Mouse (Mus musculus): ENCODE results near the gene Ppip5k2. TPM values are rescaled to one million over a fixed set of nuclear protein-coding genes. Genes with fewer than 3 reads are reported as not detected.

Gene Ppip5k2
- polyA plus RNA-seq, 1 experiment from 2014 or later, result 55.4 TPM

DNA sequence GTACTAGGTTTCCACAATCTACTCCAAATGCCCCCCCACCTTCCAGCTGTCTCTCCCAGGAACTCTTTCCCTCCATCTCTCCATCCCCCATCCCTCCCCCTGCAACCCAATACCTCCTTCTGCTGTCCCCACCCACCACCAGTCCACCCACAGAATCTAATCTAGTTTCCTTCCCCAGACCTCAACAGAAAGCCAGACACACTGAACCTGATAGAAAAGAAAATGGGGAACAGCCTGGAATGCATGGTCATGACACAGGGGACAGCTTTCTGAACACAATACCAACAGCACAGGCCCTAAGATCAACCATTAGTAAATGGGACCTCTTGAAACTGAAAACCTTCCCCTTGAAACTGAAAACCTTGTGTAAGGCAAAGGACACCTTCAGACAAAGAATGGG, 76.4 kb downstream of the Ppip5k2 start:
- Histone ChIP-seq H3K27ac (replicated peaks) (no peak overlapping the region), H3K4me2 (no peak overlapping the region), H3K27me3 (no peaks in the 10 kb centered on the region), H3K9me3 (no peaks in the 10 kb centered on the region), H3K36me3 (no peaks in the 10 kb centered on the region), H3K4me1 (replicated peaks) (no peaks in the 10 kb centered on the region), H3K9ac (no peak overlapping the region), H3K4me3 (no peak overlapping the region)
- ATAC-seq (ENCODE audit: low FRiP score, low read depth), result no peak

DNA sequence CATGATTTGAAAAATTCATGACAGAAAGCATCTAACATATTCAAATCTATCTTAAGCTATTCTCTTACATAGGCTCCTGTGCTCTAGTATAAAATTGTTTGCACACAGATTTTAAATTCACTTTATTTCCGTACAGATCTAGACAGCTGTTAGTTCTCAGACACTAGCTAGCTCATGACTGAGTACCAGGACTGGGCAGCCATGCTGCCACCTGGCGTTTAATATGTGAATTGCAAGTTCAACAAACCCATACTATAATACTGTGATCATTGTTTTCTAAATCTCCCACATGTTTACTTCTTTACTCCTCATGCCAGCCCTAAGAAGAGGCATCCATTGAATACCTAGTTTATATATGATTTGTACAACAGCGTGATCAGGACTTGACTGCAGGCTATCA, 81.5 kb downstream of the Ppip5k2 start:
- Histone ChIP-seq H3K27me3 (no peaks in the 10 kb centered on the region), H3K9me3 (no peaks in the 10 kb centered on the region), H3K27ac (replicated peaks) (no peak overlapping the region), H3K9ac (no peak overlapping the region), H3K4me1 (replicated peaks) (no peaks in the 10 kb centered on the region), H3K4me3 (no peak overlapping the region), H3K4me2 (no peak overlapping the region), H3K36me3 (no peaks in the 10 kb centered on the region)
- whole genome bisulfite sequencing, result 17% methylated on average over 3 of the region's 3 CpGs
- ATAC-seq (ENCODE audit: low FRiP score, low read depth), result no peak

DNA sequence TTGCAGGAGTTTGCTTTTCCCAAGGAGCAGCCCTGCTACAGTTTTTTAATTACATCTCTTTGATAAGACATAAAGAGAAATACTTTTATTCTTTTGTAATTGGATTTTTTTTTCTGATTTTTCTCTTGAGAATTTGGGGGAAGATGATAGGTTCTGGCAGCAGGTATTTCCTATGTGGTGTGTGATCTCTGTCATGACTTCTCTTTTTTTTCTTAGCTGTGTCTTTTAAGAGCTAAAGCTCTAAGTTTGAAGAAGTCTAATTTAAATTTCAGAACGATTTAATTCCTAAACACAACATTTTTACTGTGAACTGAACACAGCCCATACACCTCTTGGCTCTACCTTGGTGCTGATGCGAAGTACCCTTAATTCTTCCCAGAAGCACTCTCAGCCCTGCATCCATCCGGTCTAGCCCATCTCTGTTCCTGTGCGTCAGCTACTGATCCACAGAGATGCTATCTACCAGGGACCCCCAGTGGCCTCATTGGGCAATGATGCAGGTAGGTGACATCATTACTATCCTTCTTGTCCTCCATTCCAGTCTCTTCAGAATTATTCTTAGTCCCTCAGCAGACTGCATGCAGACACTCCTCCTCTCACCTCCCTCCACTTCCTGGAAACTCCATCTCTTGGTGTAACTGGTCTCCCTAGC, 93.6 kb downstream of the Ppip5k2 start:
- Histone ChIP-seq H3K27me3 (no peaks in the 10 kb centered on the region), H3K4me2 (no peak overlapping the region)
- 84% methylated on average over 4 of the region's 4 CpGs for WGBS

DNA sequence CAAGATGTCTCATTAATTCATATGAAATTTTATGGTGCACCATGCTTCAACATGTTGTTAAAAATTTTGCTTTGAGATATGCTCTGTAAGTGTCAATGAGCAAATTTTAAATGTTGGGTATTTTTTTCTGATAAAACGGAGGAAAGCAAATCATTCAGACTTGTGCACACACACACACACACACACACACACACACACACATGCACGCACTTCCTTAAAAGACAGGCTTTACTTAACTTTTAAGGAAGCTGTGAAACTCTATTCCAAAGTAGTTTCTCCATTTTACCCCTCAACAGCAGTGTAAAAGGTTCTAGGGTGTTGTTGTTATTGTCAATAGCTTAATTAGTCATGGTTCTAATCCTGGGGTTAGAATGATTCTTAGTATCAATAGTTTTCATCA, 94.1 kb downstream of the Ppip5k2 start:
- Histone ChIP-seq H3K9me3 (no peaks in the 10 kb centered on the region), H3K36me3 (no peaks in the 10 kb centered on the region), H3K9ac (no peak overlapping the region), H3K27ac (replicated peaks) (no peak overlapping the region), H3K4me1 (replicated peaks) (no peaks in the 10 kb centered on the region), H3K27me3 (no peaks in the 10 kb centered on the region), H3K4me2 (no peak overlapping the region), H3K4me3 (no peak overlapping the region)
- ATAC-seq (ENCODE audit: low FRiP score, low read depth), result no peak
- 64% methylated on average over 2 of the region's 2 CpGs for WGBS

More for the DNA sequence above, 93.6 kb downstream of the Ppip5k2 start:
- H3K9ac ChIP-seq, result no peak overlapping the region
- H3K4me3 ChIP-seq, result no peak overlapping the region
- no peaks in the 10 kb centered on the region for H3K4me1 ChIP-seq (replicated peaks)
- H3K27ac ChIP-seq (replicated peaks), result no peak overlapping the region
- no peaks in the 10 kb centered on the region for H3K36me3 ChIP-seq
- no peaks in the 10 kb centered on the region for H3K9me3 ChIP-seq
- no peak for ATAC-seq (ENCODE audit: low FRiP score, low read depth)

DNA sequence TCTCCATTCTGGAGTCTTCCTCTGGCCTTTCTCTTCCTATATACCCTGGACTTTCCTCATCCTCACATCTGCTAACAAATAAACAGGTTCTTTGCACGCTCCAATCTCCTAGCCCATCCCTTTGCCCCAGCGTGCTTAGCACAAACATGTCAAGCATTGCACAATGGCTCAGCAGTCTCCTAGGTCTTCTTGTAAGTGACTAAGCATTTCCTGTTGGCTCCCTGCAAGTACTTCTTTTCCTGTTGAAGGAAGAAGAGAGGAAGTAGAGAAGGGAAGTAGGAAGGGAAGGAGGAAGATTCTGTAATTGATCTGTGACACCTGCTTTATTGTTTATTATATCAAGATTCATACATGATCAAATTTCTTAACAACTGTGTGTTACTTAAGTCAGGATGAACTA, 97.4 kb downstream of the Ppip5k2 start:
- no peaks in the 10 kb centered on the region for H3K4me1 ChIP-seq (replicated peaks)
- no peaks in the 10 kb centered on the region for H3K27me3 ChIP-seq
- no peak overlapping the region for H3K4me2 ChIP-seq
- H3K27ac ChIP-seq (replicated peaks), result no peak overlapping the region
- 82% methylated on average over 2 of the region's 2 CpGs for WGBS
- H3K36me3 ChIP-seq, result no peaks in the 10 kb centered on the region
- no peak for ATAC-seq (ENCODE audit: low FRiP score, low read depth)
- no peak overlapping the region for H3K4me3 ChIP-seq
- H3K9me3 ChIP-seq, result no peaks in the 10 kb centered on the region
- no peak overlapping the region for H3K9ac ChIP-seq

DNA sequence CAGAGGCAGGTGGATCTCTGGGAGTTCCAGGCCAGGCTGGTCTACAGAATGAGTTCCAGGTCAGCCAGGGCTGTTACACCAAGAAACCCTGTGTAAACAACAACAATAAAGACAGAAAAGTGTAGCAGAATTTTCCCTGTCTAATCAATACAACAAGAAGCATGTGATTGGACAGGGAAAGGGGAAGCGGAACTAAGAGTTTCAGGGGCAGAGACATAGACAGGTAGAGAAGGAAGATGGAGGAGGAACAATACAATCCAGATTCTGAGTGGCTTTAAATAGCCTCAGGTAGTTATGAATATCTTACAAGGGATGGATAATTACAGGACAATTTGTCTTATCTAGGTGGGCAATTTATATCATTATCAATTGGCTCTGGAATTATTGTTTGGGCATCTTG, 102.9 kb downstream of the Ppip5k2 start:
- H3K4me1 ChIP-seq (replicated peaks), result peaks cover 5% of the 10 kb centered on the region; the same call in 1 of the 2 replicates
- no peaks in the 10 kb centered on the region for H3K9me3 ChIP-seq
- no peaks in the 10 kb centered on the region for H3K27me3 ChIP-seq
- H3K4me3 ChIP-seq, result no peak overlapping the region
- no peak overlapping the region for H3K4me2 ChIP-seq
- no peak overlapping the region for H3K9ac ChIP-seq
- ATAC-seq (ENCODE audit: low FRiP score, low read depth), result no peak
- 92% methylated on average over 1 of the region's 1 CpGs for WGBS
- no peaks in the 10 kb centered on the region for H3K36me3 ChIP-seq
- no peak overlapping the region for H3K27ac ChIP-seq (replicated peaks)

DNA sequence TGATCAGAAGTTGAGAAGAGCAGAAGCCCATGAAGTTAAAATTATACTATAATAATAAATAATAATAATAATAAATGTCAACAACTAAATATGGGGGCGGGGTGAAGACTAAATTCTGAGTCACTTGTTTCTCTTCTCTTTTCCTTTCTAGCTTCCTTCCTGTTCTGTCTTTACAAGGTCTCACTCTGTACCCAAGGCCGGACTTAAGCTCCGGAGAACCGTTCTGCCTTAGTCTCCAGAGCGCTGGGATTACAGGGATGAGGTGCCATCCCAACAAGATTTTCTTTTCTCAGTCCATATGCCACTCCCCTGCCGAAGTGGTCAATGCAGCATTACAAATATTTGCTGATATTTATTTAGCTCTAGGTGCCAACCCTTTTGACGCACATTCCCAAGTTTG, 107.9 kb downstream of the Ppip5k2 start:
- 13% methylated on average over 7 of the region's 7 CpGs for WGBS
- no peaks in the 10 kb centered on the region for H3K36me3 ChIP-seq
- peaks cover 34% of the 10 kb centered on the region for H3K4me1 ChIP-seq (replicated peaks)
- no peaks in the 10 kb centered on the region for H3K27me3 ChIP-seq
- H3K27ac ChIP-seq (replicated peaks), result peak overlapping the region; percentile 99
- H3K4me2 ChIP-seq, result peak overlapping the region; percentile 76
- ATAC-seq (ENCODE audit: low FRiP score, low read depth), result no peak
- H3K9ac ChIP-seq, result peak overlapping the region; percentile 99
- H3K9me3 ChIP-seq, result no peaks in the 10 kb centered on the region
- peak overlapping the region; percentile 95 for H3K4me3 ChIP-seq

DNA sequence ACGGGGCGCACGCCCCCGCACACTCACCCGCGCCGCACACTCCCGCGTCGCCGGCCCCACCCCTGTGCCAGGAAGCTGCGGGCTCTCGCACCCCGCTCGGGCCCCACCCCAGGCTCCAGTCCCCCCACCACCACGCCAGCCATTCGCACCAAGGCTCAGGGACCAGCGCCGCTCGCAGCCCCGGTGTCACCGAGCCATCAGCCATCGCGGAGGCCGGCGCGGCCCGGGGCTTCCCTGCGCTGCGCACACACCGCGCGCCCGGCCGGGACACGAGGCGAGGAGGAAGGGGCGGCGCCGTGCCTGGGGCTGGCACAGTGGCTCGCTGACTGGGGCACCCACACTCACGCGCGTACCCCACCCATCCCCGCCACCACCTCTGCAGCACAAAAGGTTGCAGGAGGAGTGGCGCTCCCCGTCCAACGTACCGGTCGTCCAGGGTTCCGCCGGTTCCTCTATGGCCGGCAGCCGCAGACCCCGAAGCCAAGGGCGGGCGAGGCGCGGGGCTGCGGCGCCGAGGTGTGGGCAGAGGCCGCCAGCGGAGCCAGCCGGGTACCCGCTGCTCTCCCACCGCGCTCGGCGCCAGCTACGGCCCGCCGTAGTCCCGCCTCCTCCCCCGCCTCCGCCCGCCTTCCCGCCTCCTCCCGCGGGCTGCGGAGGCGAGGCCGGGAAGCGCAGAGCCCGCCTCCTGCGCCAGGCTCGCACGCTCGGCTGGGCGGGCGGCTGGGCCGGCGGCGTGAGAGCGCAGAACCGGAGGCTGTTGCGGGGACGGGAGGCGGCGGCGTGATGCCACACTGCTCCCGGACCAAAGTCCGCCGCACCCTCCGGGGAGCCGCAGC, 108.6 kb downstream of the Ppip5k2 start, which contains the start of gene D1Ertd622e:
Gene D1Ertd622e (minus strand): TSS at position 669 of the 836 bp plus-strand sequence.
- under 1% methylated on average over 69 of the region's 106 CpGs for WGBS
- H3K4me3 ChIP-seq, result peak within 1 kb of the TSS; percentile 95
- peaks cover 41% of the 10 kb centered on the region for H3K4me1 ChIP-seq (replicated peaks)
- H3K9ac ChIP-seq, result peak within 1 kb of the TSS; percentile 99
- peak; percentile 95 for ATAC-seq (ENCODE audit: low FRiP score, low read depth)
- no peaks in the 10 kb centered on the region for H3K36me3 ChIP-seq
- H3K27me3 ChIP-seq, result no peaks in the 10 kb centered on the region
- no peaks in the 10 kb centered on the region for H3K9me3 ChIP-seq
- peak within 1 kb of the TSS; percentile 99 for H3K27ac ChIP-seq (replicated peaks)
- H3K4me2 ChIP-seq, result peak within 1 kb of the TSS; percentile 76

DNA sequence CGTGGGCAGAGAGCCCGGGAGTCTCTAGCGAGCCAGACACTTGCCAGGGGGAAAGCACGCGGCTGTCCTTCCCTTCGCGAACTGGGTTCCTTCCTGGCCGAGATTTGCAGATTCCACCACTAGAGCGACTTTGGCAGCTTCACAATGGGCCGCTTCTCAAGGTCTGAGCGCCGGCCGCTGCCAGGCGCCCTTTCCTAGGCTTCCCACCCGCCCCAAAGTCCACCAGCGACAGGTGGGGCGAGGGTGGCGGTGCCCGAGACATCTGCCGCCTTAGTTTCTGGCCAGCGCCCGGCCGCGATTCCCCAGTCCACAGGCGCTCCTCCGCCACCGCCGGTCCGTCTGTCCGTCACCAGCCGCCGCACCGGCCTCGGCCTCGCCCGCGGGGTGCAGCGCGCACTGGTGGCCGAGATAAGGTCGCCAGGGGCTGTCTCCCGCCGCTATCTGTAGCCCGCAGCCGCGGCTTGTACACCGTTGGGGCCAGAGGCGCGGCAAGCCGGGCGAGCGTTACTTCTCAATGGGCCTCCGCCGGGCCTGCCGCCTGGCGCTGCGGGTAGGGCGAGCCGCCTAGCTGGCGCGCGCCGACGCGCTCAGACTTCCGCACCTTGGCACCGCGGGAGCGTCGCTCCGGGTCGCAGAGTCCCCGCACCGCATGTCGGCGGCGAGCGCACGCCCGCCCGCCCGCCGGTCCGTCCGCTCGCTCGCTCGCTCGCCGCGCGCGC, 109.4 kb downstream of the Ppip5k2 start:
- WGBS, result under 1% methylated on average over 73 of the region's 93 CpGs
- Histone ChIP-seq H3K36me3 (no peaks in the 10 kb centered on the region), H3K4me1 (replicated peaks) (peaks cover 47% of the 10 kb centered on the region), H3K27me3 (no peaks in the 10 kb centered on the region), H3K4me2 (peak overlapping the region; percentile 76), H3K4me3 (peak overlapping the region; percentile 95), H3K9me3 (no peaks in the 10 kb centered on the region), H3K27ac (replicated peaks) (peak overlapping the region; percentile 99), H3K9ac (peak overlapping the region; percentile 99)
- peak; percentile 36 for ATAC-seq (ENCODE audit: low FRiP score, low read depth)

DNA sequence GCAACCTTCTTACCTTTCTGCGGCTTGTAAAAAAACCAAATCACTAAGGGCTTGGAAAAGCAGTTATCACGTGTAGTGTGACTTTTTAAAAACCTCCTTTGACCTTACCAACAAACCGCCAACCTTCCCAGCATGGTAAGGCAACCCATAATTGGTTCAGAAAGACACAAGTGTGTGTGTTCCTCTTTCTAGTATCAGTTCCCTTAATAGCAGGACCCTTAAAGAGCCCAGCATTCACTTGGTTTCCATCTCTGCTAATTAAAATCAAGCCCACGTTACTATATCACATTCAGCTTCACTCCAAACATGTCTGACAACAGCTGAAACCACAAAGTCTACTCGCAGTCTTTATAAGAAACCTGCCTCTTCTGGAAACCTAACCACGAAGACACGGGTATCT, 110.8 kb downstream of the Ppip5k2 start:
- Histone ChIP-seq H3K27me3 (no peaks in the 10 kb centered on the region), H3K9me3 (no peaks in the 10 kb centered on the region), H3K36me3 (no peaks in the 10 kb centered on the region), H3K4me1 (replicated peaks) (peaks cover 59% of the 10 kb centered on the region), H3K27ac (replicated peaks) (0 out of 2 replicates have a peak overlapping the region, but pooled peaks have one; percentile 31), H3K4me3 (peak overlapping the region; percentile 95), H3K9ac (peak overlapping the region; percentile 24; the same call in 1 of the 2 replicates), H3K4me2 (peak overlapping the region; percentile 76)
- ATAC-seq (ENCODE audit: low FRiP score, low read depth), result no peak
- 36% methylated on average over 7 of the region's 7 CpGs for WGBS

DNA sequence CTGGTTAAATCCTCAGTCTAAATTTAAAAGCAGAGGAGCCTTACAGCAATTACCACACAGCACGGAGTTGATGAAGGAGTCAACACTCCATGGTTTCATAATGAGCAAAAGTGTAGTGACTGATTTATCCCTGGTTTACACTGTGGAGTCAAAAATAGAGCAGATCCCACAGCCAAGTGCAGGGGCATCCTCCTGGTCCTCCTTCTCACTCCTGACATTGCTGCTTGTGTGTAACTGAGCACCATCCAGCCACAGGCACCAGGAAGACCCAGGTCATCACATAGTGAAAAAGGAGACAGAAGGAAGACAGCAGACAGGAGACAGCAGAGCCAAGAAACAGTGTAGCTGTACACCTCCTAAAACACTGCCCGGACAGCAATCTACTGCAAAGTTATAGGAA, 112.4 kb downstream of the Ppip5k2 start:
- no peak overlapping the region for H3K27ac ChIP-seq (replicated peaks)
- peak overlapping the region; percentile 76 for H3K4me2 ChIP-seq
- WGBS, result 67% methylated on average over 2 of the region's 2 CpGs
- no peaks in the 10 kb centered on the region for H3K9me3 ChIP-seq
- ATAC-seq (ENCODE audit: low FRiP score, low read depth), result no peak
- H3K27me3 ChIP-seq, result no peaks in the 10 kb centered on the region
- no peak overlapping the region for H3K4me3 ChIP-seq
- H3K36me3 ChIP-seq, result no peaks in the 10 kb centered on the region
- H3K4me1 ChIP-seq (replicated peaks), result peaks cover 67% of the 10 kb centered on the region
- no peak overlapping the region for H3K9ac ChIP-seq

DNA sequence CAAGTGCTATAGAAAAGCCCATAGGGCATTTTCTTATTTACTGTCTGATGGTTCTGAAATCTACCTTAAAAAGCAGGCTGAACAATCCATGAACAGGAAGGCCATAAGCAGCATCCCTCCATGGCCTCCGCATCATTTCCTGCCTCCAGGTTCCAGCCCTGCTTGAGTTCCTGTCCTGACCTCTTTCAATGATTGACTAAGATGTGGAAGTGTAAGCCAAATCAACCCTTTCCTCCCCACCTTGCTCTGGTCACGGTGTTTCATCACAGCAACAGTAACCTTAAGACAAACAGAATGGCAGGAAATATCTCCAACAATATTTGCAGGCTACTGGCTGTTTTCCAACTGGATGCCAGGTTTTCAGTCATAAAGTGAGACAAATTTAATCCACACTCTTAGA, 113.0 kb downstream of the Ppip5k2 start:
- no peak for ATAC-seq (ENCODE audit: low FRiP score, low read depth)
- Histone ChIP-seq H3K4me3 (no peak overlapping the region), H3K27ac (replicated peaks) (no peak overlapping the region), H3K4me1 (replicated peaks) (peaks cover 65% of the 10 kb centered on the region), H3K9ac (no peak overlapping the region), H3K9me3 (no peaks in the 10 kb centered on the region), H3K36me3 (no peaks in the 10 kb centered on the region), H3K4me2 (peak overlapping the region; percentile 76), H3K27me3 (no peaks in the 10 kb centered on the region)
- 63% methylated on average over 2 of the region's 2 CpGs for WGBS

All from hindbrain, embryonic 15.5 days (tissue).